Mouse (Mus musculus): ENCODE results near the gene Bcl2l10.

DNA sequence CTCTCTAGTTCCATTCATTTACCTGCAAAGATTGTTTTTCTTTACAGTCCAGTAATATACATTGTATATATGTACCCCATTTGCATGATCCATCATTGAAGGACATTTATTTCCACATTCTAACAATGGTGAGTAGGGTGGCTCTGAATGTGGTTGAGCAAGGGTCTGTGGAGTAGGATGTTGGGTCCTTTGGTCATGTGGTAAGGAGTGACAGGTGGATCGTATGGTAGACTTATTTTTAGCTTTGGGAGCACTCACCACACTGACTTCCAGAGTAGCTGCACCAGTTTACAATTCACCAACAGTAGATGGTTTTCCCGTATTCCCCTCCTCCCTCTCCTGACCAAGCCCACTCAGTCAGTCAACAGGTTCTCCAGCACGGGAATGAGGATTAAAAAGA is 21.2 kb downstream of the Bcl2l10 start:
- TF ChIP-seq POLR2A (IDR thresholded peaks at IDR 0.05; ENCODE audit: insufficient read length, low read depth) (no peak), MAX (IDR thresholded peaks at IDR 0.05; ENCODE audit: low read depth) (no peak), POLR2AphosphoS2 (IDR thresholded peaks at IDR 0.05; ENCODE audit: insufficient read length, low read depth) (no peak), E2F4 (IDR thresholded peaks at IDR 0.05; ENCODE audit: insufficient read depth) (no peak), USF1 (IDR thresholded peaks at IDR 0.05; ENCODE audit: low read depth) (peak; percentile 15), MYOD1 (IDR thresholded peaks at IDR 0.05; ENCODE audit: control insufficient read depth in 1 of 3, insufficient read length in 2 of 3, low read depth in 2 of 3) (peak in 2 of 3 experiments; percentile 59 to 85), SRF (IDR thresholded peaks at IDR 0.05; ENCODE audit: control insufficient read depth, insufficient read length, low read depth) (no peak), TCF12 (IDR thresholded peaks at IDR 0.05; ENCODE audit: insufficient read depth, poor library complexity, severe bottlenecking) (peak; percentile 21)

Data from myocyte (in vitro differentiated cells).